Mouse (Mus musculus): ENCODE results near the gene Tnfsfm13. TPM values are rescaled to one million over a fixed set of nuclear protein-coding genes. Genes with fewer than 3 reads are reported as not detected.

Gene Tnfsfm13
- polyA plus RNA-seq, 1 experiment from 2014 or later = 3.7 TPM

DNA sequence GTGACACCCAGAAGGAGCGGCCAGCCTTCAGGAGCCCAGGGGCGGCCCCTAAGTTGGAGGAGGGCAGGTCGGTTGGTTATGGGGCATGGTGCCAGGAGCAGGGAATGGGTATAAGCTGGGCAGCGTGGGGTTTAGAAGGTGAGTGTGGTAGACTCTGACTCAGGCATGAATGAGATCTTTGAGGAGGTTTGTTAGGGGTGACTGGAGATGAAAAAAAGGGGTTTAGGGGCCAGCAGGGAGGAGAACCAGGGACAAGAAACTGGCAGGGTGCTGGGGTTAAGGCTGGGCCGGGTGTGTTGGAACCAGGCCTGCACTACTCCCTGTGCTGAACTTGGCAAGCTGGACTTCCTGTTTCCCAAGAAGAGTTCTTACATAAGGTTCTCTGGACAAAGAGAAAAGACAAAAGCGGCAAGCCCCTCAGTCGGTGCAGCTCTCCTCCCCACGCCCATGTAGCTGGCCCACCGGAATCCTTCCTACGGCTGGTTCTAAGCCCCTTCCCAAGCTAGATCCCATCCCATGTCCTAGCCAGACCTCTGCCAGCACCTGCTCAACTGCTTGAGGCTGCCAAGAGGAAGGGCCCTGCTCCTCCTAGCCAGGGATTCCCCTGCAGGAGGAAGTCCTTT is 10.3 kb downstream of the Tnfsfm13 start, which contains the start of gene Tnfsf13:
Tnfsf13 (minus strand) TSS at position 259 of the 623 bp plus-strand sequence.
- ATAC-seq (replicated peaks; ENCODE audit: low FRiP score, low TSS enrichment, low read depth) (no peak), DNase-seq (ENCODE audit: low spot score) (peak; percentile 59)
- WGBS = 72% methylated on average over 10 of the region's 10 CpGs
- Histone ChIP-seq H3K27me3 (replicated peaks; ENCODE audit: control insufficient read depth, insufficient read depth, low read length) (no peaks in the 10 kb centered on the region), H3K27ac (ENCODE audit: low read depth) (no peak within 1 kb of the TSS; the same call in 1 of the 2 replicates), H3K36me3 (ENCODE audit: control insufficient read depth, insufficient read depth, low read length) (no peaks in the 10 kb centered on the region), H3K4me2 (ENCODE audit: low read length) (no peak within 1 kb of the TSS), H3K4me3 (ENCODE audit: low read depth, low read length) (no peak within 1 kb of the TSS), H3K9me3 (ENCODE audit: control insufficient read depth, low read length) (no peaks in the 10 kb centered on the region), H3K9ac (ENCODE audit: low read length) (no peak within 1 kb of the TSS), H3K4me1 (replicated peaks; ENCODE audit: control insufficient read depth, insufficient read depth, low read length) (peaks cover 23% of the 10 kb centered on the region)

DNA sequence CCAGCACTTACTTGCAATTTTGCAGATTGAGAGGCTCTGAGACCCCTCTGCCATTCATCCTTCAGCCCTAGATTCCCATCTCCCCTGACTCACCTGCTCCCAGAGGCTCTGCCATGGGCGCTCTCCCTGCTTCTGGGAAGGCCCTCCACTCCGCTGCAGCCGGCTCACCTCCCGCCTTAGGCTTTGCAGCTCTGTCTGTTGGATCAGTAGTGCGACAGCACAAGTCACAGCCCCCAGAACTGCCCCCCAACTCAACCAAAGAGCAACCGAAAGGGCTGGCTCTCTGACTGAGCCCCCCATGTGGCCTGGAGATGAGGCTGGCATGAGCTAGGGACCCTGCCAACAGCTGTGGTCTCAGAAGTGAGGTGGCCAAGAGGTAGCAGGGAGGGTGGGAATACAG is 11.0 kb downstream of the Tnfsfm13 start:
- H3K9ac ChIP-seq (ENCODE audit: low read length) = no peak overlapping the region
- no peak for ATAC-seq (replicated peaks; ENCODE audit: low FRiP score, low TSS enrichment, low read depth)
- H3K4me2 ChIP-seq (ENCODE audit: low read length) = no peak overlapping the region
- no peaks in the 10 kb centered on the region for H3K27me3 ChIP-seq (replicated peaks; ENCODE audit: control insufficient read depth, insufficient read depth, low read length)
- no peak overlapping the region for H3K27ac ChIP-seq (ENCODE audit: low read depth)
- H3K36me3 ChIP-seq (ENCODE audit: control insufficient read depth, insufficient read depth, low read length) = peaks cover 4% of the 10 kb centered on the region; the same call in 1 of the 2 replicates
- H3K9me3 ChIP-seq (ENCODE audit: control insufficient read depth, low read length) = no peaks in the 10 kb centered on the region
- 85% methylated on average over 6 of the region's 6 CpGs for WGBS
- H3K4me1 ChIP-seq (replicated peaks; ENCODE audit: control insufficient read depth, insufficient read depth, low read length) = peaks cover 26% of the 10 kb centered on the region
- no peak for DNase-seq (ENCODE audit: low spot score)
- no peak overlapping the region for H3K4me3 ChIP-seq (ENCODE audit: low read depth, low read length)

DNA sequence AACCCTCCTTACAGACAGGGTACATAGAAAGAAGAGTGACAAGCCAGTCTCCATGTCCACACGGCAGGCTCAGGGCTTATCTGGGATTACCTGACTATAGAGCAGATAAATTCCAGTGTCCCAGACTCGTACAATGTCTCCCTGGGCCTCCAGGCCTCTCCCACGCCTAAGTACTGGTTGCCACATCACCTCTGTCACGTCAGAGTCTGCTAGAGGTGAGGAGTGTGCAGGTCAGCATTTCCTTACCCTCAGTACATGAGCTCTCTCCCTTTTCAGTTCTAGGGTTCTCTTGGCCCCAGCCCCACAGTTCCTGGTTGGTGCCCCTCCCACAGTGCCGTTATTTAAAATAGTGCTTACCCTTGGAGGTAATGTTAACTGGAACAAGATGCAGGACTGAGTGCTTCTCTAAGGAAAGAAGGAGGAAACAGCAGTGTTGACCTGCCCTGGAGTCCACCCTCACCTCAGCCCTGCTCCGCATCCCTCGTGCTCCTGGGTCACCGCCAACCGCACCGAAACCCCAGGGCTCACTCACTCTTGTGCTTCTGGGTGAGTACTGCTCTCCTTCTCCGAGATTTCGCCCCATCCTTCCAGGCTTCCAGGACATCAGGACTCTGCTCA is 11.7 kb downstream of the Tnfsfm13 start:
- Histone ChIP-seq H3K9ac (ENCODE audit: low read length) (no peak overlapping the region), H3K36me3 (ENCODE audit: control insufficient read depth, insufficient read depth, low read length) (peaks cover 9% of the 10 kb centered on the region), H3K9me3 (ENCODE audit: control insufficient read depth, low read length) (no peaks in the 10 kb centered on the region), H3K27me3 (replicated peaks; ENCODE audit: control insufficient read depth, insufficient read depth, low read length) (no peaks in the 10 kb centered on the region), H3K27ac (ENCODE audit: low read depth) (no peak overlapping the region), H3K4me2 (ENCODE audit: low read length) (no peak overlapping the region), H3K4me1 (replicated peaks; ENCODE audit: control insufficient read depth, insufficient read depth, low read length) (peaks cover 27% of the 10 kb centered on the region), H3K4me3 (ENCODE audit: low read depth, low read length) (no peak overlapping the region)
- no peak for DNase-seq (ENCODE audit: low spot score)
- no peak for ATAC-seq (replicated peaks; ENCODE audit: low FRiP score, low TSS enrichment, low read depth)
- 89% methylated on average over 12 of the region's 12 CpGs for WGBS

DNA sequence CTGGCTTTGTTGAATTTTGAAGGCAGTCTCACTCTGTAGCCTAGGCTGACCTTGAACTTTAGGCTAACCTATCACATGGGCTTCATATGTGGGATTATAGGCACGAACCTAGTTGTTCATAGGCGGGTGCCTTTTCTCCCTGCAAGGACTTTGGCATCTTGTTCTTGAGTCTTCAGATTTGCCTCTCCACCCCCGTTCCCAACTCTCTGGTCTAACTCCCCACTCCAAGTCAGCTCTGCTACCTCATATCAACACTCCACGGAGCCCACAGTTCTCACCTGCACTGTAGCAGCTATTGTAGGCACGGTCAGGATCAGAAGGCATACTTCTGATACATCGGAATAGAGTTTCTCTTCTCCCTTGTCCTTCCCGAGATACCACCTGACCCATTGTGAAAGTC is 12.3 kb downstream of the Tnfsfm13 start:
- Histone ChIP-seq H3K4me3 (ENCODE audit: low read depth, low read length) (no peak overlapping the region), H3K4me2 (ENCODE audit: low read length) (peak overlapping the region; percentile 92; the same call in 1 of the 2 replicates), H3K27me3 (replicated peaks; ENCODE audit: control insufficient read depth, insufficient read depth, low read length) (no peaks in the 10 kb centered on the region), H3K36me3 (ENCODE audit: control insufficient read depth, insufficient read depth, low read length) (peaks cover 13% of the 10 kb centered on the region), H3K27ac (ENCODE audit: low read depth) (0 out of 2 replicates have a peak overlapping the region, but pooled peaks have one; percentile 92), H3K9me3 (ENCODE audit: control insufficient read depth, low read length) (no peaks in the 10 kb centered on the region), H3K9ac (ENCODE audit: low read length) (no peak overlapping the region; the same call in 1 of the 2 replicates), H3K4me1 (replicated peaks; ENCODE audit: control insufficient read depth, insufficient read depth, low read length) (peaks cover 30% of the 10 kb centered on the region)
- ATAC-seq (replicated peaks; ENCODE audit: low FRiP score, low TSS enrichment, low read depth) = no peak
- DNase-seq (ENCODE audit: low spot score) = no peak
- 82% methylated on average over 7 of the region's 7 CpGs for WGBS

DNA sequence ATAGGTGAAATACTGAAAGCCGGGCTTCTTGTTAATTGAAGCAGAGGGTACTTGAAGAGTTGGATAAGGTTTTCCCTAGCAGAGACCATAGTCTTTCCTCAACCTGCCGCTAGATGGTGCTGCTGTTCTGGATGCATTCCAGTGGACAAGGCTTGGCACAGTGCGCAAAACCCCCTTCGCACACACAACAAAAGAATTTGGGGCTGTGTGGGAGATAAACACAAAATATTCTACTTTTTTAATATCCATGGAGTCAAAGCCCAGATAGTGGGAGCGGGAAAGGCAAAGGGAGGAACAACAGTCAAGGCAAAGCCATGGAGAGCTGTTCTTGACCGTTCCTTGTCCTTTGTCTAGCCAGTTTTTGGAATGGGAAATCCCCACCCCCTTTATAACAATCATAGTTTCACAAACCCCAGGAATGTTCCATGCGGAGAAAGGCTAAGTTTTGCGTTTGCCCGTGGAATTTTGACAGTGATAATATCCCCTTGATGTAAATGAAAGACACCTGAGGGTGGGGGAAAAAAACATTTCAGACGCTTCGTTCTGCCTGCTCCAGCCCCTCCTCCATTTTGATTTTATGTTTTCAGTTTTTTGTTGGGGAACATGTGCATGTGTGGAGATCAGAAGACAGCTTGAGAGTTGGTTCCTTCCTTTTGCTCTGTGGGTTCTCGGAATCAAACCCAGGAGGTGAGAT is 12.9 kb downstream of the Tnfsfm13 start:
- H3K36me3 ChIP-seq (ENCODE audit: control insufficient read depth, insufficient read depth, low read length) = peaks cover 19% of the 10 kb centered on the region
- ATAC-seq (replicated peaks; ENCODE audit: low FRiP score, low TSS enrichment, low read depth) = 0 out of 2 replicates have a peak, but pooled peaks have one; percentile 28
- DNase-seq (ENCODE audit: low spot score) = peak; percentile 96
- H3K4me2 ChIP-seq (ENCODE audit: low read length) = peak overlapping the region; percentile 92
- peak overlapping the region; percentile 15 for H3K4me3 ChIP-seq (ENCODE audit: low read depth, low read length)
- peak overlapping the region; percentile 92 for H3K27ac ChIP-seq (ENCODE audit: low read depth)
- H3K27me3 ChIP-seq (replicated peaks; ENCODE audit: control insufficient read depth, insufficient read depth, low read length) = no peaks in the 10 kb centered on the region
- H3K9me3 ChIP-seq (ENCODE audit: control insufficient read depth, low read length) = no peaks in the 10 kb centered on the region
- peak overlapping the region; percentile 44 for H3K9ac ChIP-seq (ENCODE audit: low read length)
- H3K4me1 ChIP-seq (replicated peaks; ENCODE audit: control insufficient read depth, insufficient read depth, low read length) = peaks cover 30% of the 10 kb centered on the region
- 17% methylated on average over 12 of the region's 12 CpGs for WGBS

DNA sequence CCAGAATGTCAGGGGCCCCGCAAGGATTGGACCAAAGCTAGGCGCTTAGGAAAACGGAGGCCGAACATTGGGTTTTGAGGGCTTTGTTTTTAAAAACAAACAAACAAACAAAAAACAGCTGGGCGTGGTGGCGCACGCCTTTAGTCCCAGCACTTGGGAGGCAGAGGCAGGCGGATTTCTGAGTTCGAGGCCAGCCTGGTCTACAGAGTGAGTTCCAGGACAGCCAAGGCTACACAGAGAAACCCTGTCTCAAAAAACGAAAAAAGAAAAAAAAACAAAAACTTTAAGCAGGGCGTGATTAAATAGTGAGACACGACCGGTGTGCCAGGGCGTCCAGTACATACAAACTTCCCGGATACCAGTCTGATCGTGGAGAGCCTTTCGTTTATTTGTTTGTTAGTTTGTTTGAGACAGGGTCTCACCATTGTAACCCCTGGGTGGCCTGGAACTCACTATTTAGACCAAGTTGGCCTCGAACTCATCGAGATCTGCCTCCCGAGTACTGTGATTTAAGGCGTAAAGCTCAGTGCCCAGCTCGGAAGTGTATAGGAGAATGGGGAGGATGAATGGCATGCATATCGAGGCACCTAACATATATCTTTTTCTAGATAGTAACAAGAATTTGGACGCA is 13.6 kb downstream of the Tnfsfm13 start:
- 25% methylated on average over 24 of the region's 24 CpGs for WGBS
- H3K9ac ChIP-seq (ENCODE audit: low read length) = peak overlapping the region; percentile 78
- peaks cover 30% of the 10 kb centered on the region for H3K4me1 ChIP-seq (replicated peaks; ENCODE audit: control insufficient read depth, insufficient read depth, low read length)
- H3K27me3 ChIP-seq (replicated peaks; ENCODE audit: control insufficient read depth, insufficient read depth, low read length) = no peaks in the 10 kb centered on the region
- DNase-seq (ENCODE audit: low spot score) (no peak), ATAC-seq (replicated peaks; ENCODE audit: low FRiP score, low TSS enrichment, low read depth) (peak; percentile 10; the same call in 1 of the 2 replicates)
- H3K27ac ChIP-seq (ENCODE audit: low read depth) = peak overlapping the region; percentile 92
- H3K4me2 ChIP-seq (ENCODE audit: low read length) = peak overlapping the region; percentile 92
- H3K9me3 ChIP-seq (ENCODE audit: control insufficient read depth, low read length) = no peaks in the 10 kb centered on the region
- peak overlapping the region; percentile 86 for H3K4me3 ChIP-seq (ENCODE audit: low read depth, low read length)
- peaks cover 24% of the 10 kb centered on the region for H3K36me3 ChIP-seq (ENCODE audit: control insufficient read depth, insufficient read depth, low read length)

DNA sequence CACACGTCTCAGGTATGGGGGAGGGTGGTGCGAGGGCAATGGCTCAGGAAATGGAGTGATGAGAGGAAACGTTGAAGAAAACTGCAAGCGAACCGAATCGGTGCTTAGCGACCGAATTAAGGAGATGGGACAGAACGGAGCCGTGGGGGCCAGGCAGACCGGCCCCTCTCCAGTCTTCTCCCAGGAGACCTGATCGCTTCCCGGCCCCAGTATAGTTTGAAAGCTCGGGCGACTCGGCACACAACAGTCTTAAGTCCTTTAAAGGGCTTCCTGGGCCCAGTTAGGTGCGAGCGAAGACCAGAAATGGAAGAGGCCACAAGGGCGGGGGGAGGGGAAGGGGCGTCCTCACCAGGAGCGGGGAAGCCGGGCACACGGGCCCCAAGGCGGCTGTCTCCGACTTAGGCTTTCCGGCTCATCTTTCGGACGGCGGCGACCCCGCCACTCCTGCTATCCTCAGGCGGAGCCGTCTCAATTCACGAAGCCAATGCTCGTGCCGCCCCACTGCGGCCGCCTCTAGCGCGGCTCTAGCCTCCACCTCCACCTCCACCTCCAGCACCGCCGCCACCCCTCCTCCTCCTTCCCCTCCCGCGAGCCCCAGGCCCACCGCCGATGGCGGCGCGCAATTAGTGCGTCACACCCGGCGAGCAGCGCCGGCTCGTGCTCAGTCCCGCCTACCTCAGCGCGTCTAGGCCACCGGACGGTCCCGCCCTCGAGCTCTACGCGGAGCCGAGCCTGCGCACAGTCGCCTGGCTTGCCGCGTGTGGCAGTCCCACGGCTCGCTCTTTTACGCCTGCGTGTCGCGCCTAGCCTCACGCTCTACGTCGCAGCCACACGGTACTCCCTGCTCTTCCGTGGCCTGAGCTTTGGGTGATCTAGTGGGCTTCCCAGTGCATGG is 14.3 kb downstream of the Tnfsfm13 start, which contains the start of gene Senp3:
Senp3 (minus strand) TSS at position 771 of the 895 bp plus-strand sequence.
- Histone ChIP-seq H3K4me3 (ENCODE audit: low read depth, low read length) (peak within 1 kb of the TSS; percentile 86), H3K4me1 (replicated peaks; ENCODE audit: control insufficient read depth, insufficient read depth, low read length) (peaks cover 29% of the 10 kb centered on the region), H3K9ac (ENCODE audit: low read length) (peak within 1 kb of the TSS; percentile 78), H3K27ac (ENCODE audit: low read depth) (peak within 1 kb of the TSS; percentile 92), H3K9me3 (ENCODE audit: control insufficient read depth, low read length) (no peaks in the 10 kb centered on the region), H3K36me3 (ENCODE audit: control insufficient read depth, insufficient read depth, low read length) (peaks cover 32% of the 10 kb centered on the region), H3K27me3 (replicated peaks; ENCODE audit: control insufficient read depth, insufficient read depth, low read length) (no peaks in the 10 kb centered on the region), H3K4me2 (ENCODE audit: low read length) (peak within 1 kb of the TSS; percentile 92)
- DNase-seq (ENCODE audit: low spot score) (peak; percentile 98), ATAC-seq (replicated peaks; ENCODE audit: low FRiP score, low TSS enrichment, low read depth) (peak; percentile 94)
- under 1% methylated on average over 78 of the region's 80 CpGs for WGBS

All from intestine, embryonic 14.5 days (tissue).